Mouse (Mus musculus) adipocyte (in vitro differentiated cells): Measurements from ENCODE around the gene St8sia4.

ENCODE experiments used
- DNase-seq: peaks from one replicate; pipeline ENCODE4 v3.0.0-alpha.2; 2016; ENCODE audit warnings: low spot score

St8sia4 gene

GRCm38 (mm10) chr1:95667435-95668252 is at the start of gene St8sia4:
Gene St8sia4 (minus strand): TSS chr1:95667571.
- DNase-seq: no peak

GRCm38 (mm10) chr1:95709181-95709580 is 41.8 kb upstream of the St8sia4 start:
- DNase-seq: no peak

DNA sequence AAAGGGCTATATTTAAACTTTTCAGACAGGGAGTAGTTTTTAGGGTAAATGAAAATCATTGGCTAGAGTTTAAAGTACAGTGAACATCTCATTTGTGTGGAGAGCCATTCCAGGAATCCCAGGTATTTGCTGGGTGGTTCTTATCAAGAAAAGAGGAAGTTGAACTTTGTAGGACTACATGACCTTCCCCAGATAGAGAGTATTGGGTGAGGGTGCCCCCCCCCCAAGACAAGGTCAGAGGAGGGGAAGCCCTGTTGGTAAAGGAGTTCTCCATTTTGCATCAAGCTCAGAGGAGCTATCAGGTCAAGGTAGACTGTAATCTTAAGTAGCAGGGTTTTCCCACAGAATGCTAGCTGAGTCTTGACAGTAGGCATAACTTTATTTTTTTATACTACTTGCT is 32.5 kb upstream of the St8sia4 start:
- no peak for DNase-seq

DNA sequence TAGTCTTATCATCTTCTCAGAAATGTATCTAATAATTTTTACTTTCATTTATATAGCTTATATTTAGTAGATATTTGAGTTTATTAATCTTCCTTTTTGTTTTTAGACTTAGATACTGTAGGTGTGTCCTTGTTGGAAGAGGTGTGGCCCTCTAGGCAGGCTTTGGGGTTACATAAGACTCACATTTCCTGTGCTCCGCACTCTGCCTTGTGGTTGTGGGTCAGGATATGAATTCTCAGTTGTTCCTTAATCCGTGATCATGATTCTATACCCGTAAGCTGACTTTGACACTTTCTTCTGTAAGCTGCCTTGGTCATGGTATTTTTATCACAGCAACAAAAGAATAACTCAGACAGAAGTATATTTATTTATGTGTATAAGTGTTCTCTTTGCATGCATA is 6.7 kb upstream of the St8sia4 start:
- no peak for DNase-seq

- DNase-seq: no peak
Measured at GRCm38 (mm10) chr1:95668253-95668805, 958 bp upstream of the St8sia4 start.

DNA sequence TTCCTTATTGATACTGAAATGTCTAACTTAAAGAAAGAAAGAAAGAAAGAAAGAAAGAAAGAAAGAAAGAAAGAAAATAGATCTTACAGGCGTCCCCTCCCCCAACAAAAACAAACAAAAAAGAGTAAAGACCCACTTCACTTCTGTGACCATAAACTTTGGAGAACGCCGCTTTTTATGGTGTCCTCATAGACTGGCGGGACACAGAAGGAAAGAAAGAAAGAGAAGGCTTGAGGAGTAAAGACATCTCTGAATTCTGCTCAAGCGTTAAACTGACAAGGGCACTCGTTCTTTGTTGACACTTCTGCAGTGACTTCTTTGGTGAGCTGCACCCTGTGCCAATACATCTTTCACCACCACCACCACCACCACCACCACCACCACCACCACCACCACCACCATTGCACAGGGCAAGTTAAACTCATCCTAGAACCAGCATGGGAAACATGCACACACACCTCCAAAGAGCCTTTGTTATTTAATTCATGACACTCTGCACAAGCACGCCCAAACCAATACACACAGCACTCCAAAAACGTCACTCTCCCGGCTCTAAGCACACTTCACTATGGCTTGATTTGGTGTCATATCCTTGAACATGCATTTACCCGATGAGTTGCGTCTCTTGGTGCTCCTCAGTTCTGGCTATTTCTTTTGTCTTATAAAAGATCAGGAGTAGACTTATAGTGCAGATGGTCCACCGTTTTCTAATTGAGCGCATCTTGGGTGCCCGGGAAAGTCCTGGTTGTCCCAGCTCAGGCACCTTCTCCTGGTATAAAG is 640 bp downstream of the St8sia4 start:
- no peak for DNase-seq

DNA sequence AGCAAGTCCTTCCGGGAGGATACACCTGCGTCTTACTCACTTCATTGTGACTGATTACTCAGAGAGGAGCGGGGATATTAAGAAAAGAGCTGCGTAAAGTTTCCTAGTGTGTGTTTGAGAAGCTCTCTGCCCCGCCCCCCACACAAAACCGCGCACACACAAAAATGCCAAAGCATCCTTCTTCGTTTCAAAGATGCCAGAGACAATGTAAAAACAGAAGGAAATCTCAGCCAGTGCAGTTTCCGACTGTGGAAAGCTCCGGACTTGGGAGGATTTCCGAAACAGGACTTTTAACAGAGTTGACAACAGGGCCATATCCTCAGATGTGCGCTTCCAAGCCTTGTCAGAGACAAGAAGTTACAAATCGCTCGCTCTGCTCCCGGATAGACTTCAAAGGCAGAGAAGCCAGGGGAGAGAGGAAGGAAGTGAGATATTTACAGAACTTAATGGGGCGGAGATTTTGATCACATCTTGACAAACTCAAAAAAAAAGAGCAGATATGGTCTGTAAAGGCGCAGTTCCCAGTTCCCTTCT is 1.4 kb downstream of the St8sia4 start:
- DNase-seq: no peak

- DNase-seq: no peak
Measured at GRCm38 (mm10) chr1:95664969-95665702, 2.2 kb downstream of the St8sia4 start.

- no peak for DNase-seq
Measured at GRCm38 (mm10) chr1:95664321-95664825, 3.0 kb downstream of the St8sia4 start.

DNA sequence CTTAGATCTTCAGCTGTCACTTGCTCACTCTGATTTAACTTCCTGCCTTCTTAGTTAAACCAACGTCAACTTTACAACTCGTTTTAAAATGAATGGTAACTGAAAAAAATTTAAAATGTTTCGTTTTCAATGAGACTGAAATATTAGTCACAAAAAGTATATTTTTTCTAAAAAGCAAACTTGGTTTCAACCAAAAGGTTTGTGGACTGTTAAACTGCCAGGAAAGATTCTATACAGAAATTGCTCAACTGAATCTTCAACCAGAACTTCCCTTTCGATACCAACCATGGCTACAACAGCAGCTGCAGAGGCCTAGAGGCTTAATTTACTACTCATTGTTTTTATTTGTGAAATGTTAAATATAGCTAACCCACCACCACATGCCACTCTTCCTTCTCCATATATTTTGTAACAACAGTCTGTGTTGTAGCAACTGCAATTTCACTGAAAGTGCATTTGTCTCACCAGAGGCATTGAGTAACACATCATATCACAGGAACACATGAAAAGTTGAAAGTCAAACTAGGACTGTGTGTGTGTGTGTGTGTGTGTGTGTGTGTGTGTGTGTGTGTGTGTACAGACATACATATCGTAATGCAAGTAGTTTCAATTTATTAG is 10.2 kb downstream of the St8sia4 start:
- no peak for DNase-seq

DNA sequence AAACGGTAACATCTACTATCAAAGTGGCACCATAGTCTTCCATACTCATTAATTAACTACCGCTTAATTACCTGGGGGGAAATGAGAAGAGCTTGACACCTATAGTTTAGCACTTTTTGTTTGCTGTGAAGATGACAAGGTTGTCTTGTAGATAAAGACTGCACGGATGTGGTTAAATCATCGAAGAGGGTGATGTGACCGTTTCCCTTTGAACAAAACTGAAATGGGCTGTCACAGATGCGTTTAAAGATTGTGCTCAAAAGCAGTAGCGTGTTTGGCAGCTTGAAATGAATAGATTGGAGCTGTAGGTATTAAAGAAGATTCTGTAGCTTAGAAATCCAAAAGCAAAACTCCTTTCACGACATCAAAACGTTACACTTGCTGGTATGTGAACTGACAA is 11.8 kb downstream of the St8sia4 start:
- DNase-seq: no peak

DNA sequence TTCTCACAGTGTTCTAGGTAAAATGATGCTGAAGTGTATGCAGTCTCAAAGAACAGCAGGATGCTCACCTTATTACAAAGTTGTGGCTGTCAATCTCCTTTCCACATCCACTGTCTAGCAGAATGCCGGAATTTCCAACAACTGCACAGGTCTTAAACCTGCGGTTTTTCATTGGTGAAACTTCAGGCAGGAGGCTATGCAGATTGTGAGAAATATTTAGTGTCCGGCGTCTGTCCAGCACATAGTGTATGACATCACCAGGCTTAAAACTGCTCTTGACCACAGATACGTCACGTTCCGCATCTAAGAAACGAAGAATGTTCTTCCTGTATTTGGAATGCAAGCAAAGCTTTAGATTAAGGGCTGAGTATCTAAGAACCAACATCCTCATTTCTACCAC is 13.9 kb downstream of the St8sia4 start:
- DNase-seq: no peak

GRCm38 (mm10) chr1:95644292-95644691 is 23.1 kb downstream of the St8sia4 start:
- DNase-seq: no peak

- DNase-seq: no peak
Measured at GRCm38 (mm10) chr1:95639001-95639400, 28.4 kb downstream of the St8sia4 start.

GRCm38 (mm10) chr1:95624376-95624775 is 43.0 kb downstream of the St8sia4 start:
- DNase-seq: no peak

DNA sequence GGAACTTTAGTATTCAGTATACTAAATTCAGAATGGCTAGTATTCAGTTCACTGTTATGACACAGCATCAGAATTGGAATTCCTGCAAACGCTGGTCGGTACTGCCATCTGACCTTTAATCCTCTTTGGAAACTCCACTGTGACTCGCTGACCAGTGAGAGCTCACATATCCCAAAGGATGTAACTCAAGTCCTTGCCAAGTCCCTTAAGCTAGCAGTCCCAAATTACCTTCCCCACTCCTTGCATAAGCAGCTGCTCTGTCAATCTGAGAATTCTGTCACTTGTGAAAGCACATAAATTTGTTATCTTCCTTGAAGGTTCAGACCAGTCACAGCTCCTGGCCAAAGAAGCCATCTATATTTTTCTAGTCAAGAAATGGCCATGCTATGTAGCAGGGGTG is 48.7 kb downstream of the St8sia4 start:
- peak; percentile 16 for DNase-seq

DNA sequence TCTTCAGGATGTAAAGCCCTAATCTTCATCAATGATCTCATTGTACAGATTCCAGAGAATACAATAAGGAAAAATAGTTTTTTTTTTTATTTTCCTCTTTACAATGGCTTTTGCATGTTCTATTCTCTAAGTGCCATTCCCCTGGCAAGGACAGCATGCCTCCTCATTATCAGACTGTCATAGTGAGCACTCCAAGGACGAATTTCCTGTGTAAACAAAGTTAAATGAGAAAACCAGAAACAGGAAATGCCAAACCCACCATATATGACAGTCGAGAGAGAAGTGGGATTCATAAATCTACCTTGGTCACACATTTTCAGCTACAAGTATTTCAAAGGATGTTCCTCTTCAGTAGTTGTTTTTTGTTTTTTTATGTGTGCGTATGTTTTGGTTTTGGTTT is 49.2 kb downstream of the St8sia4 start:
- DNase-seq: no peak

DNA sequence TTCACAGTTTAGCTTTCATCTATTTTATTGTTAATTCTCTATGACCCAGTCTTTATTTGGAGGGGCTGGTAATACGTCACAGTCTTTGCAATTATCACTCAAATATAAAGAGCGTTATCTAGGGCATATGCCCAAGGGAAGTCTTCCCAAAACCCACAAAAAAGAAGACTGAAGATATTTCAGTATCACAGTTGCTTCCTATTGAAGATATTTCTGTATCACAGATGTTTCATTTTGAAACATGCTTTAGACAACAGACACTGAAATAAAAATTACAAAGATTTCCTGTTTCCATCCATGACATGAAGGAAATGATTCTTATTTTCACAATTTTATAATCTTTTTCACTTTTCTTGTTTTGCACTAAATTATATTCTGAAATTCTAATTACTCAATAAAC is 57.4 kb downstream of the St8sia4 start:
- no peak for DNase-seq

DNA sequence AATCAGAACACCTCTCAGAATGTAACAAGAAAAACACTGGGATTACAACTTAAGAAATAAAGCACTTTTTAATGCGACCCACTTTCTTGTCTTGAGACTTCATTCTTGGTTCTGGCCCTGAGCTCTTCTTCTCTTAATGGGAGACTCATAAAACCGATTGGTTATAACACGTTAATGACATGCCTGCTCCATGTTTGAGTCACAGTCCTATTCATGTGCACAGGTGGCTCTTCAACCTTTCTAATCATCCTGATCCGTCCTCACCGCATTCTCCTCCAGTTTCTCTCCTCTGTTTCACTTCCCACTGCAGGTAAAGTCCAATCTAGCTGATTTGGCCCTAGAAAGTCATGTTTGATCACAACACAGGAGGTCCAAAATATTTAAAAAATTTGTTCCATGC is 58.3 kb downstream of the St8sia4 start:
- DNase-seq: no peak

GRCm38 (mm10) chr1:95605458-95605857 is 61.9 kb downstream of the St8sia4 start:
- DNase-seq: no peak

DNA sequence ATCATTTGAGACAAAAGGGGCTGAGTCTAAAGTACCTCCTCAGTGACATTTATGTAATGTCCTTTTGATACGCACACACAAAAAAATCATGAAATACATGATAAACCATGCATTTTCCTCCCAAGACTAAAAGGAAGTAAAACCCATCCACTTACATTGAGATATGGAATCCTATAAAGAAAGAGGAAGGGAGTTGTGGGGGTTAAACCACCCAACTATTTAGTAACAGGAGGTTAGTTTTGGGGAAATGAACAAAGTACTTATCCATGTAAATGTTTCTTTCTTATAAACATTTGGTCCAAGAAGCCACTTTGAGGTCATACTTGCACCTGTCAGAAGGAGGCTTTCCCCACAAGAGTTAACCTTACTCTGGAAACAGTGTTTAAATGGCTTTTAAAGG is 69.3 kb downstream of the St8sia4 start:
- DNase-seq: no peak
